Mouse (Mus musculus): ENCODE data around the gene Wwtr1. TPM values are rescaled to one million over a fixed set of nuclear protein-coding genes. Genes with fewer than 3 reads are reported as not detected.

The Wwtr1 gene
- polyA plus RNA-seq, 1 experiment from 2014 or later = 11.9 TPM

- Histone ChIP-seq H3K4me2 (ENCODE audit: low read depth) (no peak overlapping the region), H3K36me3 (ENCODE audit: control insufficient read depth, insufficient read depth, low read length) (no peaks in the 10 kb centered on the region), H3K27me3 (ENCODE audit: control insufficient read depth, insufficient read depth, low read length) (no peaks in the 10 kb centered on the region), H3K4me3 (ENCODE audit: low read depth, low read length) (no peak overlapping the region), H3K9ac (ENCODE audit: low read length) (no peak overlapping the region), H3K9me3 (ENCODE audit: control insufficient read depth, low read length) (no peaks in the 10 kb centered on the region), H3K27ac (ENCODE audit: low read depth, low read length) (no peak overlapping the region), H3K4me1 (ENCODE audit: control insufficient read depth, insufficient read depth, low read length) (peaks cover 6% of the 10 kb centered on the region; the same call in 1 of the 2 replicates)
- ATAC-seq (ENCODE audit: insufficient read depth, low FRiP score, low TSS enrichment) = no peak
- DNase-seq (ENCODE audit: low spot score) = no peak
- WGBS = 85% methylated on average over 6 of the region's 6 CpGs
These were observed 3.3 kb downstream of the Wwtr1 start for GRCm38 (mm10) chr3:57572331-57572975.

GRCm38 (mm10) chr3:57566655-57567054 lies 9.1 kb downstream of the Wwtr1 start:
- H3K36me3 ChIP-seq (ENCODE audit: control insufficient read depth, insufficient read depth, low read length) = no peaks in the 10 kb centered on the region
- H3K4me3 ChIP-seq (ENCODE audit: low read depth, low read length) = no peak overlapping the region
- H3K4me2 ChIP-seq (ENCODE audit: low read depth) = no peak overlapping the region
- no peak overlapping the region for H3K27ac ChIP-seq (ENCODE audit: low read depth, low read length)
- no peaks in the 10 kb centered on the region for H3K4me1 ChIP-seq (ENCODE audit: control insufficient read depth, insufficient read depth, low read length)
- ATAC-seq (ENCODE audit: insufficient read depth, low FRiP score, low TSS enrichment) (no peak), DNase-seq (ENCODE audit: low spot score) (no peak)
- H3K9me3 ChIP-seq (ENCODE audit: control insufficient read depth, low read length) = no peaks in the 10 kb centered on the region
- 84% methylated on average over 5 of the region's 5 CpGs for WGBS
- no peak overlapping the region for H3K9ac ChIP-seq (ENCODE audit: low read length)
- H3K27me3 ChIP-seq (ENCODE audit: control insufficient read depth, insufficient read depth, low read length) = no peaks in the 10 kb centered on the region

GRCm38 (mm10) chr3:57563627-57564026 lies 12.1 kb downstream of the Wwtr1 start:
- H3K4me3 ChIP-seq (ENCODE audit: low read depth, low read length) = no peak overlapping the region
- H3K36me3 ChIP-seq (ENCODE audit: control insufficient read depth, insufficient read depth, low read length) = no peaks in the 10 kb centered on the region
- 91% methylated on average over 5 of the region's 5 CpGs for WGBS
- H3K27ac ChIP-seq (ENCODE audit: low read depth, low read length) = no peak overlapping the region
- DNase-seq (ENCODE audit: low spot score) = no peak
- no peaks in the 10 kb centered on the region for H3K4me1 ChIP-seq (ENCODE audit: control insufficient read depth, insufficient read depth, low read length)
- no peaks in the 10 kb centered on the region for H3K9me3 ChIP-seq (ENCODE audit: control insufficient read depth, low read length)
- ATAC-seq (ENCODE audit: insufficient read depth, low FRiP score, low TSS enrichment) = no peak
- no peak overlapping the region for H3K9ac ChIP-seq (ENCODE audit: low read length)
- no peaks in the 10 kb centered on the region for H3K27me3 ChIP-seq (ENCODE audit: control insufficient read depth, insufficient read depth, low read length)
- H3K4me2 ChIP-seq (ENCODE audit: low read depth) = no peak overlapping the region

- H3K4me2 ChIP-seq (ENCODE audit: low read depth) = no peak overlapping the region
- 69% methylated on average over 6 of the region's 6 CpGs for WGBS
- H3K9ac ChIP-seq (ENCODE audit: low read length) = no peak overlapping the region
- H3K27me3 ChIP-seq (ENCODE audit: control insufficient read depth, insufficient read depth, low read length) = no peaks in the 10 kb centered on the region
- ATAC-seq (ENCODE audit: insufficient read depth, low FRiP score, low TSS enrichment) = no peak
- no peaks in the 10 kb centered on the region for H3K4me1 ChIP-seq (ENCODE audit: control insufficient read depth, insufficient read depth, low read length)
- no peaks in the 10 kb centered on the region for H3K36me3 ChIP-seq (ENCODE audit: control insufficient read depth, insufficient read depth, low read length)
- no peak overlapping the region for H3K27ac ChIP-seq (ENCODE audit: low read depth, low read length)
- no peak for DNase-seq (ENCODE audit: low spot score)
- H3K9me3 ChIP-seq (ENCODE audit: control insufficient read depth, low read length) = no peaks in the 10 kb centered on the region
- H3K4me3 ChIP-seq (ENCODE audit: low read depth, low read length) = no peak overlapping the region
These were observed 12.7 kb downstream of the Wwtr1 start for GRCm38 (mm10) chr3:57562996-57563506.

- ATAC-seq (ENCODE audit: insufficient read depth, low FRiP score, low TSS enrichment) = no peak
- Histone ChIP-seq H3K27me3 (ENCODE audit: control insufficient read depth, insufficient read depth, low read length) (no peaks in the 10 kb centered on the region), H3K9ac (ENCODE audit: low read length) (no peak overlapping the region), H3K36me3 (ENCODE audit: control insufficient read depth, insufficient read depth, low read length) (no peaks in the 10 kb centered on the region), H3K4me2 (ENCODE audit: low read depth) (no peak overlapping the region), H3K4me1 (ENCODE audit: control insufficient read depth, insufficient read depth, low read length) (no peaks in the 10 kb centered on the region), H3K4me3 (ENCODE audit: low read depth, low read length) (no peak overlapping the region), H3K9me3 (ENCODE audit: control insufficient read depth, low read length) (no peaks in the 10 kb centered on the region), H3K27ac (ENCODE audit: low read depth, low read length) (no peak overlapping the region)
- no peak for DNase-seq (ENCODE audit: low spot score)
- 89% methylated on average over 6 of the region's 6 CpGs for WGBS
These were observed 16.9 kb downstream of the Wwtr1 start for GRCm38 (mm10) chr3:57558761-57559160.

- no peak overlapping the region for H3K27ac ChIP-seq (ENCODE audit: low read depth, low read length)
- no peaks in the 10 kb centered on the region for H3K4me1 ChIP-seq (ENCODE audit: control insufficient read depth, insufficient read depth, low read length)
- H3K36me3 ChIP-seq (ENCODE audit: control insufficient read depth, insufficient read depth, low read length) = no peaks in the 10 kb centered on the region
- H3K4me2 ChIP-seq (ENCODE audit: low read depth) = no peak overlapping the region
- ATAC-seq (ENCODE audit: insufficient read depth, low FRiP score, low TSS enrichment) = no peak
- H3K4me3 ChIP-seq (ENCODE audit: low read depth, low read length) = no peak overlapping the region
- DNase-seq (ENCODE audit: low spot score) = no peak
- H3K9ac ChIP-seq (ENCODE audit: low read length) = no peak overlapping the region
- no peaks in the 10 kb centered on the region for H3K27me3 ChIP-seq (ENCODE audit: control insufficient read depth, insufficient read depth, low read length)
- H3K9me3 ChIP-seq (ENCODE audit: control insufficient read depth, low read length) = no peaks in the 10 kb centered on the region
- WGBS = 96% methylated on average over 4 of the region's 4 CpGs
These were observed 18.3 kb downstream of the Wwtr1 start for GRCm38 (mm10) chr3:57557408-57557807.

GRCm38 (mm10) chr3:57555560-57555959 lies 20.1 kb downstream of the Wwtr1 start:
- ATAC-seq (ENCODE audit: insufficient read depth, low FRiP score, low TSS enrichment) (no peak), DNase-seq (ENCODE audit: low spot score) (no peak)
- Histone ChIP-seq H3K4me1 (ENCODE audit: control insufficient read depth, insufficient read depth, low read length) (no peaks in the 10 kb centered on the region), H3K36me3 (ENCODE audit: control insufficient read depth, insufficient read depth, low read length) (no peaks in the 10 kb centered on the region), H3K9me3 (ENCODE audit: control insufficient read depth, low read length) (no peaks in the 10 kb centered on the region), H3K27ac (ENCODE audit: low read depth, low read length) (no peak overlapping the region), H3K4me2 (ENCODE audit: low read depth) (no peak overlapping the region), H3K27me3 (ENCODE audit: control insufficient read depth, insufficient read depth, low read length) (no peaks in the 10 kb centered on the region), H3K9ac (ENCODE audit: low read length) (no peak overlapping the region), H3K4me3 (ENCODE audit: low read depth, low read length) (no peak overlapping the region)
- 71% methylated on average over 3 of the region's 3 CpGs for WGBS

- DNase-seq (ENCODE audit: low spot score) = no peak
- ATAC-seq (ENCODE audit: insufficient read depth, low FRiP score, low TSS enrichment) = no peak
- 87% methylated on average over 3 of the region's 3 CpGs for WGBS
- Histone ChIP-seq H3K4me3 (ENCODE audit: low read depth, low read length) (no peak overlapping the region), H3K9ac (ENCODE audit: low read length) (no peak overlapping the region), H3K4me1 (ENCODE audit: control insufficient read depth, insufficient read depth, low read length) (no peaks in the 10 kb centered on the region), H3K27me3 (ENCODE audit: control insufficient read depth, insufficient read depth, low read length) (no peaks in the 10 kb centered on the region), H3K27ac (ENCODE audit: low read depth, low read length) (no peak overlapping the region), H3K9me3 (ENCODE audit: control insufficient read depth, low read length) (no peaks in the 10 kb centered on the region), H3K36me3 (ENCODE audit: control insufficient read depth, insufficient read depth, low read length) (no peaks in the 10 kb centered on the region), H3K4me2 (ENCODE audit: low read depth) (no peak overlapping the region)
These were observed 20.8 kb downstream of the Wwtr1 start for GRCm38 (mm10) chr3:57554890-57555239.

GRCm38 (mm10) chr3:57554124-57554889 lies 21.4 kb downstream of the Wwtr1 start:
- WGBS = 91% methylated on average over 10 of the region's 10 CpGs
- H3K36me3 ChIP-seq (ENCODE audit: control insufficient read depth, insufficient read depth, low read length) = no peaks in the 10 kb centered on the region
- no peak for ATAC-seq (ENCODE audit: insufficient read depth, low FRiP score, low TSS enrichment)

More at GRCm38 (mm10) chr3:57554124-57554889, 21.4 kb downstream of the Wwtr1 start:
- Histone ChIP-seq H3K27ac (ENCODE audit: low read depth, low read length) (no peak overlapping the region), H3K4me2 (ENCODE audit: low read depth) (no peak overlapping the region), H3K9ac (ENCODE audit: low read length) (no peak overlapping the region), H3K4me1 (ENCODE audit: control insufficient read depth, insufficient read depth, low read length) (no peaks in the 10 kb centered on the region), H3K9me3 (ENCODE audit: control insufficient read depth, low read length) (no peaks in the 10 kb centered on the region), H3K4me3 (ENCODE audit: low read depth, low read length) (no peak overlapping the region), H3K27me3 (ENCODE audit: control insufficient read depth, insufficient read depth, low read length) (no peaks in the 10 kb centered on the region)
- no peak for DNase-seq (ENCODE audit: low spot score)
